Mouse (Mus musculus) CH12.LX (cell line): ENCODE data around the gene Pdzd2.

ENCODE experiments used
- USF1 ChIP-seq: IDR thresholded peaks from 2 replicates; pipeline ENCODE4 v1.6.1; 2014; ENCODE audit warnings: low read depth, mild to moderate bottlenecking, inconsistent platforms, low read length, improper control_type of control experiment
- ZC3H11A ChIP-seq: IDR thresholded peaks from 2 replicates; pipeline ENCODE4 v1.6.1; 2012; ENCODE audit warnings: low read depth, mild to moderate bottlenecking, inconsistent platforms, low read length, improper control_type of control experiment

GRCm38 (mm10) chr15:12550376-12550775, 189.3 kb downstream of the Pdzd2 start:
- no peak for TF ChIP-seq ZC3H11A
- no peak for TF ChIP-seq USF1
